Mouse (Mus musculus): ENCODE results near the gene Zfp658.
A peak's percentile ranks its signal among the peaks of the same experiment; 100 is the strongest.

Gene Zfp658

DNA sequence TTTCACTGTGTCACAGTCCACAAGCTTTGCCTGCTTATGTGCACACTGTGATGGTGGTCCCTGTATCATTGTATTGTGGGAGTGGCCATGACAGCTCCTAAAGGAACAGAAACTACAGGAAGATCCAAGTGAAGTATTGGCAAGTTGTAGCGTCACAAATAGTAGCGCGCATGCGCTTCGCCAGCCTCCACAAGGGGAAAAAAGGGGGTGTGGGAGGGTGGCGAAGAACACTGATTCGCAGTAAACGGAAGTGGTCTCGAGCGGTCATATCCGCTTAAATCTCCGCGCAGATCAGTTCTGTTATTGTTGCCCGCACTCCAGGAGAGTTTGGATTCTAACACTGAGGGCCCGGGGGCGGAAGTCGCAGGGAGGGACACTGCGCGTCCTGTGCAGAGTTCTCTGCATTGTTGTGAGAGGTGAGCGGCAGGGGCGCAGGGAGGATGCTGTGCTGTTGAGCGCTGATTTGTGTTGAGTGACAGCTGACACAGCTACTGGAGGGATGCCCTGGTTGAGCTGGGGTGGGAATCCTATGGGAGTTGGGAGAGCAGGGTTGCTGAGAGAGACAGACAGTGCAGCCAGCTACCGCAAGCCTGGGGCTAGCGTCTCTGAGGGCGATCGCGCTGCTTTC lies at the start of gene Zfp658:
Gene Zfp658 (plus strand): TSS at position 251 of the 628 bp plus-strand sequence.
- peak; percentile 50 for DNase-seq (ENCODE audit: low read depth)

DNA sequence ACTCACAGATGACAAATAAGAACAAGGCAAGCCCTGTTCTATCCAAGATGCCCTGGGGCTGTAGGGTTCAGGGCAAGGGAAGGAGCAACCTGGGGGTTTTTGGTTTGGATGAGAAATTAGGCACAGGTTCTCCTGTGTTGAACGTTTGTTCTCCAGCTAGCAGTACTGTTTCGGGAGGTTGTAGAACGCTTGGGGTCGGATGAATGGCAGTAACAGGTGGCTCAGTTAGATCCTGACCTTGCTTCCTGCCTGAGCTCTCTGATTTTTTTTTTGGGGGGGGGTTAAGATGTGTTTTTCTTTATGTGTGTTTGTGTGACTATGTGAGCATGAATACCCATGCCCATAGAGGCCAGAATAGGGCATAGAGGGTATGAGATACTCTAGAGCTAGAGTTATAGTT lies 49.5 kb upstream of the Zfp658 start:
- DNase-seq (ENCODE audit: low read depth) = no peak

DNA sequence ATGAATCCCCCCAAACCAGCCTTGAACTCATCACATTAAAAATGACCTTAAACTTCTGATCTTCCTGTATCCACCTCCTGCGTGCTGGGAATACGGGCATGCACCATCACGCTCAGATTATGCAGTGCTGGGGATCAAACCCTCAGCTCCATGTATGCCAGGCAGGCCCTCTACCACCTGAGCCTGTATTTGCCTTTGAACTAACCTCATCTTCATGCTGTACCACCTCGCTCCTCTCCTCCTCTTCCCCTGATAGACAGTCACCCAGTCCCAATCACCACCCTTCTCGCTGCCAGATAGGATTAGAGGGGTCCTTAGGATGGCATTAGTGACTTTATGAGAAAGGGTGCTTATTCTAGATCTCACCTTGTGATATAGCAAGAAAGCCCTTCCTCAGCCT lies 47.0 kb upstream of the Zfp658 start:
- DNase-seq (ENCODE audit: low read depth) = no peak

DNA sequence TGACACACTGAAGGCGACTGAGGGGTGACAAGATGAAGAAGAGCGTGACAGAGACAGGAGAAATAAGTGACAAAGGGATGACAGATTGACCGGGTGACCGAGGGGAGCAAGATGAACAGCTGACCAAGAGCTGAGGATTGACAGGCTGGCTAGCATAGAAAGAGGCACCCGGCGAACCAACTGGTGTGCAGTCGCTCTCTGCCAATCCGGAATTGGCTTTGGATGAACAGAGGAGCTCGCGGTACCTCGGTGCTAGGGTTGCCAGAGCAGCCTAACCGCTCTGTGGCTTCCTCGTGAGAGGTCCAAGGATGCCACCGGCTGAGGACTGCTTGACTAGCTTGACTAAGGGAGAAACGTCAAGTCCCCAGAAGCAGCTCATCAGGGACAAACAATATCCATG lies 43.7 kb upstream of the Zfp658 start:
- DNase-seq (ENCODE audit: low read depth) = no peak

DNA sequence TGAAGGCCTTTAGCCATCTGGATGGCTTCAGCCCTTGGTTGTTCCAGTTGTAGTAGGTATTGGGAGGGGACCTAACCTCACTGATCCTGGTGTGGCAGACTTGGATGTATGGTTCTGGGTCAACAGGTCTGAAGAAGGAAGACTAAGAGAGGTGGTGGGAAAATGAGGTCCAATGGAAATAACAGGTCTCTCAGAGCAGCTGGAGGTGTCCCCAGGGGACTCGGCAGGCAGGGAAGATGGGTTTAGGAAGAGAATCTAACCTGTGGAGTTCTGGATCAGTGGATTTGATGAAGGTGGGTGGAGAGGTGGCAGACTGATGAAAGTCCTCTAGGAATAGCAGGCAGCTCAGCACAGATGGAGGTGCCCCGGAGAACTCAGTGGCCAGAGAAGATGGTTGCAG lies 39.3 kb upstream of the Zfp658 start:
- DNase-seq (ENCODE audit: low read depth) = no peak

DNA sequence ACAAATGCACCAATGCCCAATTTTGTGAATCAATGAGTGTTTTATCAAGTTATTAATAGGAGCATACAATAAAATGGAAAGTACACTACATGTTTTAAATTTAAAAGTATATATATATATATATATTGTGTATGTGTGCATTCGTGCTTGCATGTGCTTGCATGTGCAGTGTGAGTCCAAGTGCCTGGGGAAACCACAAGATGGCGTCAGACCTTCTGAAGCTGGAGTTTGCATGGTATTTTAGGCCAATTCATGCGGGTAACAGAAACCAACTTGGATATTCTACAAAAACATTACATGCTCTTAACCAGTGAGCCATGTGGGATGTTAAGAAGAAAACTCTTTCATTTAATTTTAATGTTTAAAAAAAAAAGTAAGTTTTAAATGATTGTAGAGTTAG lies 36.7 kb upstream of the Zfp658 start:
- no peak for DNase-seq (ENCODE audit: low read depth)

DNA sequence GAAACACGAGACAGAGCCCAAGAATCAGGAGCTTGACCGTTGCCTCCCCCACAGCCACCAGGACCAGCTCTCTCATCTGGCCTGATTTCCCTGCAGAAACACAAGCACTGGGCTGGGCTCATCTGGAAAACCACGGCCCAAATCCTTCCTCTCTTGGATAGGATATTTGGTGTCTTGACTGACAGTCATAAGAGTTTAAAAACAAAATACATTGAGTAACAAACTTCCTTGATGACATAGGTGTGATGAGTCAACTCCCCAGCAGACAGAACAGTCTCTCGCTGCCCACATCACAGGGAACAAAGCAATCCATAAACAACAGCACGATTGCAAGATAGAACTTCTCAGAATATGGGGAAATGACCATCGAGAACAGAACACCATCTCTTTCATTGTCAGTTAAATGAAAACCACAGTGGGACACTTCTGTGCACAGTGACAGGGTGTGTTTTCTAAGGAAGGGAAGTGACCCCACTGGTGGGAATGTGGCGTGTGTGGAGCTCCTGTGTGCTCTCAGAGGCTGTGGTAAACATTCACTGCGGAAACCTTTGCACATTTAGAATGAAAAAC lies 31.8 kb upstream of the Zfp658 start:
- DNase-seq (ENCODE audit: low read depth) = no peak

DNA sequence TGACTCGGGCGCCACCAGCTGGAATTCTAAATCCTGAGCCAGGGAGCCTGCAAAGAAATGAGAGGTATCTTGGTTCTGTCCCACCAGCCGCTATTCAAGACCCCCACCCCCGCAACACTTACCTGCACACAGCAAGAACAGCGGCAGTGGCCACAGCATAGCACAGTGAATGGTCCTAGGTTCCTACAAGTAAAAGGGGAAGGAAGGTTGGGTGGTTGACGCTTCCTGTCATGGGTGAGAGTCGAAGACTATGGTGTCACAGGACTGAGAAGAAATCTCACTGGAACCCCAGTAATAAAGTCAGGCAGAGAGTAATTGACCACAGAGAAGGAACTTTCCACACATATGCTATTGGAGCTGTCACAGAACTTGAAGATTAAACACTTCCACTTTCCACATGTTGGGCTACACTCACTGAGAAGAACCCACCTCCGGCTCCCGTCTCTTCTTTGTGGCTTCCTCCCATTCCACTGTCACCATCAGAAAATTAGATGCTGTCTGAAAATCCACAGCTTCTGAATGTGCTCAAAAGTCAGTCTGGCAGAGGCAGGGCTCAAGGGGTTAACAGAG lies 29.0 kb upstream of the Zfp658 start:
- no peak for DNase-seq (ENCODE audit: low read depth)

DNA sequence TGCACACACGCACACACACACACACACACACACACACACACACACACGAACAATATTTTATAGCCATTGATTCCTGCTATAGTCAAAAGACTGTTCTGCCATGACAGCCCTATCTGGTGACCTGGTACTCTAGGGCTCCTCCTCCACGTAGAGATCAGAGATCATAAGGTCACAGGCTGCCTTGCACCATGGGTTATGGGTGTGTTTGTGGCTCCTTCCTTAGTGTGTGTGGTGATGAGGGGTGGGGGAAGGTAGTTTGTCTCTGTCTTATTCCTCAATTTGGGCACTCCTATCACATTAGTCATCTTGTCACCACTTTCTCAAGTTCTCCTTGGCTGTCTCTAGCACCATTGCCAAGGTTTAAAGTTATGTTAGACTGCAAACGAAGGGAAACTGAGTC lies 23.5 kb upstream of the Zfp658 start:
- no peak for DNase-seq (ENCODE audit: low read depth)

DNA sequence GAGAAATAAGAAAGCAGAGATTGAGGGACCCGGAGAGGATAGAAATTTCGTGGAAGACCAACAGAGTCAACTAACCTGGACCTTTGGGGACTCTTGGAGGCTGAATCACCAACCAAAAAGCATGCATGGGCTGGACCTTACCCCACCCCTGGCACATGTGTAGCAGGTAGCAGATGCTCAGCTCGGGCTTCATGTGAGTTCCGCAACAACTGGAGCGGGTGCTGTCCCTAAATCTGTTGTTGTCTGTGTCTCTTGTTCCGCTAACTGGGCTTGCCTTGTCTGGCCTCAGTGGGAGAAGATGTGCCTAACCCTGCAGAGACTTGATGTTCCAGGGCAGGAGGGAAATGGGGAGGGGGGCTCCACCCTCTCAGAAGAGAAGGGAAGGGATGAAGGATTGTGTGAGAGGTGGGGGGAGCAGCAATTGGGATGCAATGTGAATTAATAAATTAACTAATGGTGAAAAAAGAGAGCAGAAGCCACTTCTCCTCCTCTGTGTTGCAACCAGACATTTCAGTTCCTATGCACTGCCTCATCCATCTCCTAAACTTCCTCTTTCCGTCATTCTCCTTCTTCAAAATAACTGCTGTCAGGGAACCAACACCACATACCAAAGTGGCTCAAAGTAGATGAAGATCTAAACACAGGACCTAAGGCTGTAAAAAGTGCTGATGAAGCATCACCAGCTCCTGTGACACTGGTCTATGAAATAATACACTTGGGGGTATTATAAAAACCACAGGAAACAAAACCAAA lies 17.7 kb upstream of the Zfp658 start, which contains the start of gene Cd33:
Gene Cd33 (minus strand): TSS at position 204 of the 753 bp plus-strand sequence.
- no peak for DNase-seq (ENCODE audit: low read depth)

DNA sequence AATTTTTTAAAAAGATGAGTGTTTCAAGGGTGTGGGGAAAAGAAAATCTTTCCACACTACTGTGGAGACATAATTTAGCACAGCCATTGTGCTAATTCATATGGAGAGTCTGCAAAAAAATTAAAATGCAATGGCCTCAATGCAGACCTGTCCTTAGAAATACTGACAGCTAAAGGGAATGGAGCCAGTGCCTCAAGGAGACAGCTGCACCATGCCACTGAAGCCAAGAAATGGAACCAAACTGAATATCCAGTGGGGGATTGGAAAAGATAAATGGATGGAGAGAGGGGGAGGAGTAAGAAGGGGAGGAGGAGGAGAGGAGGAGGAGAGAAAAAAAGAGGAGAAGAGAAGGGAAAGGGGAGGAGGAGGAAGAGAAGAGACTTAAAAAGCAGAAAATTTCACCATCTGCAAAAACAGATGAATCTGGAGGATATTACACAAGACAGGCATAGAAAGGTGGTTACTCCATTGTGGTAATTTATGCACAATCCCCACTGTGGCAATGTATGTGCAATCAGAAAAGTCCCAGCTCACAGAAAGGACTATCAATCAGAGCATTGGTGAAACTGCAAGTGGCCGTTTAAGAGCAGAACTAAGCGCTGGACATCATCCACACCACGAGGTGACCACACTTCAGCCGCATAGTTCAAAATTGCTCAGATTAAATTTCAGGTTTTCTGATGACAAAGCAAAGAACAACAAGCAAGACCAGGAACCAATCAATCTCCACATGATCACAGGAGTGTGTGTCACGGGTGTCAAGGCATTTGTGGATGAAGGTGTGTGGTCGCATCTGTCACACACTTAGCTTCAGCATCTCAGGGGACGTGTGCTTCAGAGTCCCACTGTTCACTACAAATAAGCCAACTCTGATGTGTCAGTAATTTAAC lies 16.2 kb upstream of the Zfp658 start:
- no peak for DNase-seq (ENCODE audit: low read depth)

DNA sequence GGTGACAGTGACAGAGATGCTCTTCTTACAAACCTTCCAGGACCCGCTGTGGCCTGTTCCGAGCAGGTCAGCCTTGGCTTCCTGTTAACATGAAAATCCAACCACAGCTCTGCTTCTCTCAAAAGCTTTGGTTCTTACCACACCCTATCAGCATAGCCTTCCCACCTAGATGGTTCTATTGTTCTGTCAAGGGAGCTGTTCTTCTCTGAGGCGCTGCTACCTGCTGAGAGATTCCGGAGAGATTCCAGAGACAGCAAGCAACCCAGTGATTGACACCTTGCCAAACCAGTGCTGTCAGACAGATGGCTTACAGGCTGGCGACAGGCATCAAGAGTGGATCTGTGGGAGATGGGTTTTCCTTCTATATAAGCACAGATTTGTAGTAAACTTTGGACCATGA lies 14.4 kb upstream of the Zfp658 start:
- no peak for DNase-seq (ENCODE audit: low read depth)

DNA sequence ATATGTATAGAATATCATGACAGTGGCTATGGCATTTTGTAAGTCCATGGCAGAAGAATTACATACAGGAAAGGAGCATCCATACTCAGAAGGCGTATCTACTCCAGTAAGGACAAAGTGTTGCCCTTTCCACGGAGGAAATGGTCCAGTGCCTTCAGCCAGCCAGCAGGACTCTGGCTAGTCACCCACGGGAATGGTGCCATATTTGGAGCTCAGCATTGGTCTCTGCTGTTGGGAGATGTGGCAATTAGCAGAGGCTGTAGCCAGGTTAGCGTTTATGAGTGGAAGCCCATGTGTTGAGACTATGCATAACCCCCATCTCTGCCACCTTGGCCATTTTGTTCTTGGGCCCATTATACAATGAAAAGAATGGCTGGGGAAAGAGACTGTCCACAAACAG lies 13.8 kb upstream of the Zfp658 start:
- DNase-seq (ENCODE audit: low read depth) = no peak

DNA sequence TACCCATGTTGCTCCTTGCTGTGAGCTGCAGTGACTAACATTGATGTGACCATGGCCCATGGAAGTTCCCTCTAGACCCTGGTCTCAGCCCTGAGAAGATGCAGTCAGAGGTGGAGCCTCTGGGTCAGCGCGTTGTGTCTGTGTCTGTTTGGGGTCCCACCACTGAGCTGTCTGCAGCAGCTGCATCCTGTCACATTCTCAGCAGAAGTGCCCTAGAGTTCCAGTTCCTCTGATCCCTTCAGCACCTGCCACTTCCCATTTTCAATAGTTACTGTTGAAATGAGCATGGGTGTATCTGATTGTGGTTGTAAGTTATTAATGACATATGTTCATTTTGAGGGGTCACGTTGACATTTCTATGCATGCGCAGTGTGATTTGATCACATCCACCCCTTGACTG lies 8.9 kb upstream of the Zfp658 start:
- DNase-seq (ENCODE audit: low read depth) = no peak

DNA sequence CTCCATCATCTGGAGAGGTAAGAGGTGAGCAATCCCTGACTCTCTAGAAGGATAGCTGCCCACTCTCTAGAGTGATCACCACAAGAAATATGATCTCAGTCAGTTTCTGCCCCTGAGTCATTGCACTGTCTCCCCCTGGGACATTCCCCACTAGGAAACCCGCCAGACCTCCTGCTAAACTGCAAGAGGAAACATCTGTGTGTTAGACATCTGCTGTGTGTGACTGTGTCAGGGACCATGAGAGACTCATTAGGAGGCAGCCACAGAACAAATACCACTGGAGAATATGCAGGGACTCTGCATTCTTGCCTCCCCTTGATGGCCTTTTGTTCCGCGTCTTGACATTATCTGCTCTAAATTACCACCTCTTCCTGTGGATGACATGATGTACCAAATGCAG lies 7.5 kb upstream of the Zfp658 start:
- no peak for DNase-seq (ENCODE audit: low read depth)

DNA sequence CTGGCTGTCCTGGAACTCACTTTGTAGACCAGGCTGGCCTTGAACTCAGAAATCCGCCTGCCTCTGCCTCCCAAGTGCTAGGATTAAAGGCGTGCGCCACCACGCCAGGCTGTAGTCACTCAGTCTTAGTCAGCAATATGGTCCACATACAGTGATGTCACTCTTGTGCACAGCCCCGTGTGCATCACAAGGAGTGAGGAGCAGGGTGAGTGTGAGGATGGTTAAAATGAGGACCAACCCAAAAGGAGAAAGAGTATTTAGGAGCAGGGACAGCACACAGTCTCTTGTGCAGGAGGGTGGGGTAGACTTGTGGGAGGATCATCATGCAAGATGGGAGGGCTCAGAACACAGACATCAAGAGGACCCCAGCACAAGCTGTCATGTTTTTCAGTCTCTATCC lies 6.7 kb upstream of the Zfp658 start:
- DNase-seq (ENCODE audit: low read depth) = no peak

DNA sequence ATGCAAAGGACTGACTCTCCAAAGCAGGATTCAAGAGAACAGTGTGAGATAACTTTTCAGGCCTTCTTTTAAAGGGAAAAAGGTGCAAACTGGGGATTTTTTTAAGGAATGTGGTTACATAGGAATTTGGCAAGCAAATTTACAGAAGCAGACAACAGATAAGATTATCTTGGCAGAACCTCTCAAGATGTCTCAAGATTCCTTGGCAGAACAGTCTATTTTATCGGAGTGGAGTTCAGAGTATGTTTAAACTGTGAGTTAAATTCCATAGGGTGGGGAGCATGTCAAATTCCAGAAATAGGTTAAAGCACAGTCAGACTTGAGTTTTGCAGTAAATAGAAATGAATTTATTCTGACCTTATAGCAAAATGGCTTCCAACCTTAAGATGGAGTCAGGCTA lies 5.2 kb upstream of the Zfp658 start:
- no peak for DNase-seq (ENCODE audit: low read depth)

DNA sequence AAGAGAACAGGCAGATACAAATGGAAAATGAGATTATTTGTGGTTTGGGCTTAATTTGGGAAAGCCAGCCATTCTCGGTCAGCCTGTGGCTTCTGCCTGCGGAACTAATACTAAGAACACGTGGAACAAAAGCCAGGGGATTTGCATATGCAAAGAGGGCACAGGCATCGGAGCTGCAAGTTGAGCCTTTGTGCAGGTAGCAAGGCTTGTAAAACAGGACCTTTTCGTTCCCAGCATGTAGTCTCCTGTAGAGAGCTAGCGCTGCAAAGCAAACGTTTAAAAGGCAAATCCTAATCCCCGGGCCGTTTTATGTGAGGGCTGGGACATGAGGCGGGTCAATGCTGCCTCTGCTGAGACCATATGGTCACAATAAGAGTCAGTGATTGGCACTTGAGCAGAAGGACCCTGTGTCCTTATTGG lies 605 bp downstream of the Zfp658 start:
- DNase-seq (ENCODE audit: low read depth) = no peak

DNA sequence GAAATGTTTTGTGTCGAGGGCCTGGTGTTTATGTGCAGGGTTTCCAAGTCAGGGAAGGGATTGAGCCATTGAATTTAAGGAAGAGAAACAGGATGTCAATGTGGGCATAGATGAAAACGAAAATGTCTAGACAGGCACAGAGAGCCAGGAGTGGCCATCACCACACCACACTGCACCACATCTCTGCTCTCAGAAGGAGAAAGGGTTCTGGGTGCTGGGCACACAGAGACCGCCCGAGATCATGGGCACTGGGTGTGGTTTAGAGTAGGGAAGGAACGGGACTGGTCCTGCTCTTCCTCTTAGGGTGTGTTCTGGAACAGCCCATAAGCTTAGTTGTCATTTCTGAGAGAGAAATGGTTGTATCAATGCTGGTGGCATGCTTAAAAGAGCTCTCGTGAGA lies 1.2 kb downstream of the Zfp658 start:
- no peak for DNase-seq (ENCODE audit: low read depth)

DNA sequence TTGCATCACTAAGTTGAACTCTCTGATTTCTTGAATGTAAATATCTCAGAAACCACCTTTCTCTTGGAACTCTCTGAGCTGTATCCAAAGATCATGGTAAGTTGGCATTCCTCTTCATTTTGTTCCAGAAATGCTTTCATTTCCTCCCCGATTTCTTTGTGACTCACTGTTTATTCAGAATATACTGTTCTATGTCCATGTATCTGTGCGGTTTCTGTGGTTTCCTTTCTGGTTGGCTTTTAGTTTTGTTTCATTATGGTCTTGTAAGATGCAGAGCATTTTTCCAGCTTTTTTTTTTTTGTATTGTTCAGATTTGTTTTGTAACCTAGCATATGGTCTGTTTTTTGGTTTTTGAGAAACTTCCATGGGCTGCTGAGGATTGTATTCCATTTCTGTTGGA lies 9.2 kb downstream of the Zfp658 start:
- no peak for DNase-seq (ENCODE audit: low read depth)

DNA sequence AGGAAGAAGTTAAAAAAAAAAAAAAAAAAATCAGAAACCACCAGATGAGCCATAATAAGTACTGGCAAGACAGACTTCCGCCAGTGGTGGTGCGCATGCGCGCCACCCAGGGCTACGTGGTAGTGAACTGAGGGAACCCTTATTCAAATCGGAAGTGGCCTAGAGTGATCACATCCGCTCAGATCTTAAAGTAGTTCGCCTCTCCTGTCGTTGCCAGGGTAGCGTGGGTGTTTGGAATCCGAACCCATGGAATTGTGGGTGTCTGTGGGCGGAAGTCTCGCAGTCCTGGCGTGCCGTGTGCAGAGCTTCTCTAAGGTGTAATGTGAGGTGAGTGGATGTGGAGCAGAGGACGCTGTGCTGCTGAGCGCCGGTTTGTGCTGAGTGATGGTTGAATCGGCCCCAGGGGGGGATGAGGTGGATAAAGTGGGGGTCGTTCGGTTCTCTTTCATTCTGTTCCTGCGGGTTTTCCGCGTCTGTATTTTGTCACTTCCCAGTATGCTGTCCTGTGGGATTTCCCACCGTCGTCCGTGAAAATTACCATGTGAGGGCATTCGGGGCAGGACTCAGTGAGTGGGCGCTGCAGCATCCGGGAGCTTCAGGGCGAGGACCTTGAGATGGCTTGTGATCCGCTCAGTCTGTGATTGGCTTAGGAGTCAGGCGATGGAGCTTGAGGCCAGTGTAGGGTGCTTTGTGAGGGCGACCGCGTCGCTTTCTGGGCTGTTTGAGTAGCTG lies 17.6 kb downstream of the Zfp658 start, which contains the start of gene Zfp719:
Gene Zfp719 (plus strand): TSS at position 171 of the 732 bp plus-strand sequence.
- DNase-seq (ENCODE audit: low read depth) = peak; percentile 84
